In genomic region chr19:4113186-4113805, GRCm38 (mm10) we compare ENCODE assay signal across 9 mouse cellular contexts. TPM values are rescaled to one million over a fixed set of nuclear protein-coding genes. Genes with fewer than 3 reads are reported as not detected.
A peak's percentile ranks its signal among the peaks of the same experiment; 100 is the strongest.
DNase-seq lines count a peak whose midpoint lies in the region; ATAC-seq lines count a peak whose summit lies in the region.
"Had no signal": no experiment of that assay in that cellular context is flagged by ENCODE, and none has a peak within 500 bp of the region (broad histone marks: within the 10 kb centered on the region; RNA-seq: fewer than 3 reads in every experiment).

No protein-coding gene starts in this region.

- peaks cover 68% of the 10 kb centered on the region for H3K36me3 ChIP-seq in forebrain, embryonic 14.5 days (ENCODE audit: control insufficient read depth, insufficient read depth, low read length)
- peaks cover 87% of the 10 kb centered on the region for H3K36me3 ChIP-seq in forebrain, embryonic 13.5 days (ENCODE audit: poor library complexity, severe bottlenecking)
- peaks cover 20% of the 10 kb centered on the region for H3K36me3 ChIP-seq in heart, embryonic 11.5 days (ENCODE audit: control insufficient read depth, insufficient read depth, low read length)
- H3K36me3 ChIP-seq in liver, embryonic 12.5 days: peaks cover 57% of the 10 kb centered on the region

- H3K9me3 ChIP-seq in forebrain, embryonic 14.5 days (replicated peaks; ENCODE audit: control insufficient read depth, low read length): no peaks in the 10 kb centered on the region
- H3K9me3 ChIP-seq in forebrain, embryonic 13.5 days (replicated peaks): no peaks in the 10 kb centered on the region
- H3K9me3 ChIP-seq in heart, embryonic 11.5 days (replicated peaks; ENCODE audit: control insufficient read depth, low read length): no peaks in the 10 kb centered on the region
- no peaks in the 10 kb centered on the region for H3K9me3 ChIP-seq in liver, embryonic 12.5 days (replicated peaks)
- H3K9me3 ChIP-seq: hindbrain, embryonic 15.5 days had no signal

- H3K9ac ChIP-seq in forebrain, embryonic 14.5 days (ENCODE audit: low read length): no peak overlapping the region
- no peak overlapping the region for H3K9ac ChIP-seq in forebrain, embryonic 13.5 days
- 0 out of 2 replicates have a peak overlapping the region, but pooled peaks have one; percentile 12 for H3K9ac ChIP-seq in heart, embryonic 11.5 days (ENCODE audit: low read depth, low read length)
- peak overlapping the region; percentile 55 for H3K9ac ChIP-seq in liver, embryonic 12.5 days
- H3K9ac ChIP-seq: hindbrain, embryonic 15.5 days had no signal

- no peak overlapping the region for H3K27ac ChIP-seq in forebrain, embryonic 14.5 days (ENCODE audit: low read depth, low read length)
- H3K27ac ChIP-seq in forebrain, embryonic 13.5 days: no peak overlapping the region
- H3K27ac ChIP-seq in heart, embryonic 11.5 days (ENCODE audit: low read depth, low read length): no peak overlapping the region; the same call in 1 of the 2 replicates
- peak overlapping the region; percentile 66 for H3K27ac ChIP-seq in liver, embryonic 12.5 days
- H3K27ac ChIP-seq: hindbrain, embryonic 15.5 days had no signal

- H3K4me2 ChIP-seq in forebrain, embryonic 14.5 days (ENCODE audit: low read length): no peak overlapping the region
- no peak overlapping the region for H3K4me2 ChIP-seq in forebrain, embryonic 13.5 days
- H3K4me2 ChIP-seq in heart, embryonic 11.5 days: no peak overlapping the region
- peak overlapping the region; percentile 52 for H3K4me2 ChIP-seq in liver, embryonic 12.5 days
- H3K4me2 ChIP-seq: hindbrain, embryonic 15.5 days had no signal

- H3K4me1 ChIP-seq in forebrain, embryonic 14.5 days (ENCODE audit: control insufficient read depth, insufficient read depth, low read length): no peaks in the 10 kb centered on the region
- H3K4me1 ChIP-seq in forebrain, embryonic 13.5 days: no peaks in the 10 kb centered on the region; the same call in 1 of the 2 replicates
- 0 out of 2 replicates have a peak, but pooled peaks cover 9% of the 10 kb centered on the region for H3K4me1 ChIP-seq in heart, embryonic 11.5 days (ENCODE audit: control insufficient read depth, insufficient read depth, low read length)
- H3K4me1 ChIP-seq in liver, embryonic 12.5 days: peaks cover 24% of the 10 kb centered on the region
- H3K4me1 ChIP-seq: hindbrain, embryonic 15.5 days had no signal

- H3K27me3 ChIP-seq in forebrain, embryonic 14.5 days (replicated peaks; ENCODE audit: control insufficient read depth, insufficient read depth, low read length): no peaks in the 10 kb centered on the region
- H3K27me3 ChIP-seq in forebrain, embryonic 13.5 days: no peaks in the 10 kb centered on the region
- H3K27me3 ChIP-seq in heart, embryonic 11.5 days (ENCODE audit: control insufficient read depth, insufficient read depth, low read length): no peaks in the 10 kb centered on the region
- no peaks in the 10 kb centered on the region for H3K27me3 ChIP-seq in liver, embryonic 12.5 days (replicated peaks)
- H3K27me3 ChIP-seq: hindbrain, embryonic 15.5 days had no signal

- no peak for ATAC-seq in forebrain, embryonic 14.5 days
- ATAC-seq in forebrain, embryonic 13.5 days: no peak
- no peak for ATAC-seq in heart, embryonic 11.5 days (replicated peaks; ENCODE audit: insufficient number of reproducible peaks, low FRiP score, low TSS enrichment)
- ATAC-seq in liver, embryonic 12.5 days: peak; percentile 74

- H3K4me3 ChIP-seq in forebrain, embryonic 14.5 days (ENCODE audit: low read depth, low read length): no peak overlapping the region
- no peak overlapping the region for H3K4me3 ChIP-seq in forebrain, embryonic 13.5 days
- H3K4me3 ChIP-seq in heart, embryonic 11.5 days (ENCODE audit: low read depth, low read length): no peak overlapping the region
- H3K4me3 ChIP-seq in liver, embryonic 12.5 days: peak overlapping the region; percentile 13; the same call in 1 of the 2 replicates
- H3K4me3 ChIP-seq: hindbrain, embryonic 15.5 days had no signal

- DNase-seq in forebrain, embryonic 14.5 days (ENCODE audit: low spot score): peak; percentile 53
- peak; percentile 95 to 98 for DNase-seq in cerebellum, postnatal 14 days
- DNase-seq in kidney, postnatal 25 days: peak; percentile 91 to 93
- DNase-seq in right cerebral cortex, adult 18-20 months: peak; percentile 89
- peak; percentile 56 to 81 for DNase-seq in urinary bladder, postnatal 4 days (ENCODE audit: low spot score in 2 of 2)

- WGBS in forebrain, embryonic 14.5 days: 82% methylated on average over 13 of the region's 13 CpGs
- WGBS in forebrain, embryonic 13.5 days: 83% methylated on average over 13 of the region's 13 CpGs
- 66% methylated on average over 13 of the region's 13 CpGs for WGBS in heart, embryonic 11.5 days (ENCODE audit: insufficient replicate concordance)
- 41% methylated on average over 13 of the region's 13 CpGs for WGBS in liver, embryonic 12.5 days (ENCODE audit: insufficient replicate concordance)

RNA-seq across cellular contexts. Expression of gene Aip, which starts 12.4 kb away (rescaled TPM):
- 85.2 and 94.4 TPM in 2 replicates for polyA plus RNA-seq in forebrain, embryonic 14.5 days (2014; fragmentation: Nextera tagmentation; extraction: Ambion mirVana)
- polyA plus RNA-seq in forebrain, embryonic 13.5 days (2015; fragmentation: Nextera tagmentation; extraction: Ambion mirVana): 73.7 and 75.9 TPM in 2 replicates
- polyA plus RNA-seq in heart, embryonic 11.5 days (2014; fragmentation: Nextera tagmentation; extraction: Ambion mirVana): 91.4 and 93.4 TPM in 2 replicates
- 42.0 and 43.6 TPM in 2 replicates for polyA plus RNA-seq in liver, embryonic 12.5 days (2016; fragmentation: Nextera tagmentation; extraction: Ambion mirVana)

RNA-seq across cellular contexts. Expression of gene Pitpnm1, which starts 13.5 kb away (rescaled TPM):
- polyA plus RNA-seq in forebrain, embryonic 14.5 days (2014; fragmentation: Nextera tagmentation; extraction: Ambion mirVana): 29.1 and 40.8 TPM in 2 replicates
- 21.1 and 32.0 TPM in 2 replicates for polyA plus RNA-seq in forebrain, embryonic 13.5 days (2015; fragmentation: Nextera tagmentation; extraction: Ambion mirVana)
- polyA plus RNA-seq in heart, embryonic 11.5 days (2014; fragmentation: Nextera tagmentation; extraction: Ambion mirVana): 15.5 and 17.3 TPM in 2 replicates
- 4.8 and 5.0 TPM in 2 replicates for polyA plus RNA-seq in liver, embryonic 12.5 days (2016; fragmentation: Nextera tagmentation; extraction: Ambion mirVana)

RNA-seq across cellular contexts. Expression of gene Cdk2ap2, which starts 16.3 kb away (rescaled TPM):
- 88.6 and 91.7 TPM in 2 replicates for polyA plus RNA-seq in forebrain, embryonic 14.5 days (2014; fragmentation: Nextera tagmentation; extraction: Ambion mirVana)
- 77.4 and 80.3 TPM in 2 replicates for polyA plus RNA-seq in forebrain, embryonic 13.5 days (2015; fragmentation: Nextera tagmentation; extraction: Ambion mirVana)
- 63.4 and 64.0 TPM in 2 replicates for polyA plus RNA-seq in heart, embryonic 11.5 days (2014; fragmentation: Nextera tagmentation; extraction: Ambion mirVana)
- 93.2 and 101 TPM in 2 replicates for polyA plus RNA-seq in liver, embryonic 12.5 days (2016; fragmentation: Nextera tagmentation; extraction: Ambion mirVana)

RNA-seq across cellular contexts. Expression of gene Gpr152, which starts 26.3 kb away (rescaled TPM):
- not detected in 2 replicates for polyA plus RNA-seq in forebrain, embryonic 14.5 days (2014; fragmentation: Nextera tagmentation; extraction: Ambion mirVana)
- 0.04 TPM in 1 of 2 replicates, not detected in the other for polyA plus RNA-seq in forebrain, embryonic 13.5 days (2015; fragmentation: Nextera tagmentation; extraction: Ambion mirVana)
- not detected in 2 replicates for polyA plus RNA-seq in heart, embryonic 11.5 days (2014; fragmentation: Nextera tagmentation; extraction: Ambion mirVana)
- not detected in 2 replicates for polyA plus RNA-seq in liver, embryonic 12.5 days (2016; fragmentation: Nextera tagmentation; extraction: Ambion mirVana)

RNA-seq across cellular contexts. Expression of gene Cabp4, which starts 30.5 kb away (rescaled TPM):
- polyA plus RNA-seq in forebrain, embryonic 14.5 days (2014; fragmentation: Nextera tagmentation; extraction: Ambion mirVana): 0.08 and 0.12 TPM in 2 replicates
- 0.09 and 0.13 TPM in 2 replicates for polyA plus RNA-seq in forebrain, embryonic 13.5 days (2015; fragmentation: Nextera tagmentation; extraction: Ambion mirVana)
- polyA plus RNA-seq in heart, embryonic 11.5 days (2014; fragmentation: Nextera tagmentation; extraction: Ambion mirVana): not detected in 2 replicates
- 0.06 and 0.07 TPM in 2 replicates for polyA plus RNA-seq in liver, embryonic 12.5 days (2016; fragmentation: Nextera tagmentation; extraction: Ambion mirVana)

Comparison
In these comparisons a context has a peak if more than half of its experiments do, and no peak if none do; other contexts are left out.
1. H3K9ac ChIP-seq: peak in heart, embryonic 11.5 days (single experiment) and liver, embryonic 12.5 days (single experiment); none in forebrain, embryonic 14.5 days (single experiment) and forebrain, embryonic 13.5 days (single experiment).
2. Peak in every context shown above with its lines, with median percentiles within 50 percentile points of each other: DNase-seq.